ENCODE assay signal across 8 mouse cellular contexts in the genomic region with DNA sequence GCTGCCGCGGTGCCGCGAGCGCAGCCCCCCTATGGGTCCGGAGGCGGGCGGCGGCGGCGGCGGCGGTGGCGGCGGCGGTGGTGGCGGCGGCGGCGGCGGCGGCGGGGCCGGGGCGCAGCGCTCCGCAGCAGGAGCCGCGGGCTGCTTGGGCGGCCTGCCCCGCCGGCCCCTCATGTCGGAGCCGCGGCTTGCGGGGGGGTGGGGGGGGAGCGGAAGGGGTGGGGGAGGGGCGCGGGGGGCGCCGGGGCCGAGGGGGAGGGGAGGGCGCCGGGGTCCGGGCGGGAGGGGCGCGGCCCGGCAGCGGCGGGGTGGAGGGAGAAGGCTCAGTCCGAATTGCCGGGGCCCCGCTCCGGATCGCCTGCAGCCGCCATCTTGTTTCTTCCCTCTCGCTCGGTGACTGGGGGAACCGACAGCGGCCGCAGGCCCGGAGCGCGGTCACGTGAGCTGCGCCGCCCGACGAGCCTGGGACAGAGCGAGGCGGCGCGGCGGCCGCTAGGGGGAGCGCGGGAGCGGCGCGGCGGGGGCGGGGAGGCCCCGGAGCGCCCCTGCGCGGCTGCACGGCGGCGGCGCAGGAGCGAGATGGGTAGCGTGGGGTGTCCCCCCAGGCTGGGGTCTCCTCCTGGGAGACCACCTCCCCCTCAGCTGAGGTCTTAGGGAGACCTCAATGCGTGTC. TPM values are rescaled to one million over a fixed set of nuclear protein-coding genes. Genes with fewer than 3 reads are reported as not detected.
DNase-seq lines count a peak whose midpoint lies in the region; ATAC-seq and TF ChIP-seq lines count a peak whose summit lies in the region.

Bptf (minus strand) TSS at position 379 of the 673 bp plus-strand sequence.

- H3K27ac ChIP-seq in ES-E14 (ENCODE audit: insufficient read depth, low read depth, low read length, poor library complexity, severe bottlenecking) = peak within 1 kb of the TSS; percentile 89
- H3K27ac ChIP-seq in forebrain, embryonic 15.5 days (replicated peaks) = peak within 1 kb of the TSS; percentile 96
- peak within 1 kb of the TSS; percentile 90 for H3K27ac ChIP-seq in neural tube, embryonic 15.5 days (replicated peaks)

- peak within 1 kb of the TSS; percentile 85 for H3K9ac ChIP-seq in ES-E14 (ENCODE audit: insufficient read depth, low read depth, low read length, poor library complexity, severe bottlenecking)
- peak within 1 kb of the TSS; percentile 93 for H3K9ac ChIP-seq in forebrain, embryonic 15.5 days (replicated peaks)
- H3K9ac ChIP-seq in neural tube, embryonic 15.5 days (replicated peaks) = peak within 1 kb of the TSS; percentile 96

- no peaks in the 10 kb centered on the region for H3K9me3 ChIP-seq in ES-E14 (ENCODE audit: control insufficient read depth, insufficient read depth, low read depth, low read length)
- H3K9me3 ChIP-seq in forebrain, embryonic 15.5 days = no peaks in the 10 kb centered on the region
- no peaks in the 10 kb centered on the region for H3K9me3 ChIP-seq in neural tube, embryonic 15.5 days (replicated peaks)

- peak; percentile 26; the same call in 1 of the 2 replicates for TF ChIP-seq CTCF in lung, adult 2 months (IDR thresholded peaks at IDR 0.05; ENCODE audit: insufficient read depth, low read length)

- H3K4me2 ChIP-seq in forebrain, embryonic 15.5 days (replicated peaks) = peak within 1 kb of the TSS; percentile 80
- H3K4me2 ChIP-seq in neural tube, embryonic 15.5 days = peak within 1 kb of the TSS; percentile 93

- under 1% methylated on average over 58 of the region's 94 CpGs for WGBS in forebrain, embryonic 15.5 days
- WGBS in lung, adult 2 months = under 1% methylated on average over 32 of the region's 94 CpGs
- WGBS in neural tube, embryonic 15.5 days = 0% methylated on average over 23 of the region's 94 CpGs

- H3K4me3 ChIP-seq in ES-E14 (ENCODE audit: insufficient read depth in 1 of 2, low read depth in 1 of 2, low read length in 2 of 2, poor library complexity in 1 of 2, severe bottlenecking in 1 of 2) = peak within 1 kb of the TSS; percentile 86 to 91
- H3K4me3 ChIP-seq in forebrain, embryonic 15.5 days = peak within 1 kb of the TSS; percentile 72
- peak within 1 kb of the TSS; percentile 89 for H3K4me3 ChIP-seq in lung, adult 2 months (replicated peaks; ENCODE audit: extremely low read depth, low read depth, low read length)
- peak within 1 kb of the TSS; percentile 85 for H3K4me3 ChIP-seq in neural tube, embryonic 15.5 days (replicated peaks)

- in situ Hi-C loops in ES-E14 (cut with MboI; ENCODE audit: low sequenced_read_pairs in 2 of 2, unreplicated experiment in 2 of 2) = no loop called here

- peak; percentile 52; the same call in 1 of the 2 replicates for TF ChIP-seq POLR2A in lung, adult 2 months (IDR thresholded peaks at IDR 0.05; ENCODE audit: borderline replicate concordance, extremely low read depth, low read depth, low read length)

- intact Hi-C loops in heart, postnatal 14 days (cut with DNase I) = no loop called here

- peak; percentile 71 for DNase-seq in ES-E14 (ENCODE audit: low read depth, low spot score)
- DNase-seq in cerebellum, adult 11-12 months = peak; percentile 92
- DNase-seq in heart, postnatal 14 days = peak; percentile 96 to 97
- DNase-seq in layer of hippocampus, adult 18-20 months (ENCODE audit: low spot score in 2 of 2) = peak; percentile 86 to 90
- DNase-seq in lung, adult 2 months = peak; percentile 84
- peak; percentile 95 for DNase-seq in testis, postnatal 10 days (ENCODE audit: low spot score)

- no peaks in the 10 kb centered on the region for H3K27me3 ChIP-seq in forebrain, embryonic 15.5 days
- no peaks in the 10 kb centered on the region for H3K27me3 ChIP-seq in neural tube, embryonic 15.5 days (replicated peaks)

- no peaks in the 10 kb centered on the region for H3K36me3 ChIP-seq in ES-E14 (ENCODE audit: control insufficient read depth, insufficient read depth, low read length, poor library complexity, severe bottlenecking)
- H3K36me3 ChIP-seq in forebrain, embryonic 15.5 days = no peaks in the 10 kb centered on the region
- no peaks in the 10 kb centered on the region for H3K36me3 ChIP-seq in neural tube, embryonic 15.5 days

- peaks cover 2 to 5% of the 10 kb centered on the region in 2 experiments; a peak in 2 of 4 replicates for H3K4me1 ChIP-seq in ES-E14 (ENCODE audit: control insufficient read depth in 2 of 2, insufficient read depth in 2 of 2, low read length in 2 of 2, poor library complexity in 1 of 2)
- H3K4me1 ChIP-seq in forebrain, embryonic 15.5 days = peaks cover 31% of the 10 kb centered on the region
- H3K4me1 ChIP-seq in lung, adult 2 months (ENCODE audit: control insufficient read depth, insufficient read depth, low read length) = peaks cover 4% of the 10 kb centered on the region; the same call in 1 of the 2 replicates
- H3K4me1 ChIP-seq in neural tube, embryonic 15.5 days = peaks cover 31% of the 10 kb centered on the region

- peak; percentile 98 for ATAC-seq in forebrain, embryonic 15.5 days (replicated peaks)
- ATAC-seq in neural tube, embryonic 15.5 days (ENCODE audit: low FRiP score) = peak; percentile 97

TF ChIP-seq in ES-E14, 5 proteins besides CTCF, POLR2A, EP300 and RAD21:
- no peak for TF ChIP-seq MAFK (IDR thresholded peaks at IDR 0.05; ENCODE audit: insufficient read depth, low read depth, low read length)
- TF ChIP-seq HCFC1 (IDR thresholded peaks at IDR 0.05; ENCODE audit: borderline replicate concordance, insufficient read depth, low read length) = peak; percentile 19; the same call in 1 of the 2 replicates
- no peak for TF ChIP-seq ZNF384 (IDR thresholded peaks at IDR 0.05; ENCODE audit: low read depth, low read length)
- no peak for TF ChIP-seq ZC3H11A (IDR thresholded peaks at IDR 0.05; ENCODE audit: borderline replicate concordance, low read depth, low read length)
- TF ChIP-seq CHD2 (IDR thresholded peaks at IDR 0.05; ENCODE audit: low read depth, low read length) = no peak

RNA-seq across cellular contexts. Expression of gene Bptf, which starts in this region (rescaled TPM):
- total RNA-seq in ES-E14 (2012; rRNA removed) = 81.3 and 86.4 TPM in 2 replicates
- polyA plus RNA-seq in forebrain, embryonic 15.5 days (2015; fragmentation: Nextera tagmentation; extraction: Ambion mirVana) = 37.1 and 38.0 TPM in 2 replicates
- total RNA-seq in heart, postnatal 14 days (2021) = 10 to 100 TPM; 34.8 to 38.6 TPM
- total RNA-seq in layer of hippocampus, adult 18-20 months (2021) = 10 to 100 TPM; 71.7 to 74.0 TPM
- polyA plus RNA-seq in lung, adult 2 months (2012; rRNA removed) = 25.0 and 27.3 TPM in 2 replicates
- polyA plus RNA-seq in neural tube, embryonic 15.5 days (2015; fragmentation: Nextera tagmentation; extraction: Ambion mirVana) = 26.6 and 27.5 TPM in 2 replicates

Comparison
In these comparisons a context has a peak if more than half of its experiments do, and no peak if none do; other contexts are left out.
1. Peak in every context shown above with its lines: DNase-seq, ATAC-seq, H3K4me3 ChIP-seq and H3K27ac ChIP-seq.